Mouse (Mus musculus) adipocyte (in vitro differentiated cells): Measurements from ENCODE around the gene Zfr2.
A peak's percentile ranks its signal among the peaks of the same experiment; 100 is the strongest.

Experiments used
- DNase-seq: peaks from one replicate; pipeline ENCODE4 v3.0.0-alpha.2; 2016; ENCODE audit warnings: low spot score

The Zfr2 gene

GRCm38 (mm10) chr10:81249442-81249841 is 16.5 kb downstream of the Zfr2 start:
- no peak for DNase-seq

- no peak for DNase-seq
Measured at GRCm38 (mm10) chr10:81252424-81253419, 19.8 kb downstream of the Zfr2 start, which contains the start of gene Matk. Matk (plus strand) TSS chr10:81252935.

GRCm38 (mm10) chr10:81254886-81255285 is 21.9 kb downstream of the Zfr2 start:
- DNase-seq: no peak

- no peak for DNase-seq
Measured at GRCm38 (mm10) chr10:81257158-81258039, 24.4 kb downstream of the Zfr2 start.

- no peak for DNase-seq
Measured at GRCm38 (mm10) chr10:81259225-81259884, 26.4 kb downstream of the Zfr2 start.

GRCm38 (mm10) chr10:81261025-81261424 is 28.1 kb downstream of the Zfr2 start:
- no peak for DNase-seq

- no peak for DNase-seq
Measured at GRCm38 (mm10) chr10:81265540-81265939, 32.6 kb downstream of the Zfr2 start.

- peak; percentile 98 for DNase-seq
Measured at GRCm38 (mm10) chr10:81266211-81267105, 33.5 kb downstream of the Zfr2 start, which contains the start of the genes Mrpl54 and Apba3. Mrpl54 (minus strand) TSS chr10:81266934. Apba3 (plus strand) TSS chr10:81266960.

GRCm38 (mm10) chr10:81268056-81268455 is 35.1 kb downstream of the Zfr2 start:
- DNase-seq: peak; percentile 96

- DNase-seq: no peak
Measured at GRCm38 (mm10) chr10:81268643-81269412, 35.9 kb downstream of the Zfr2 start.

- DNase-seq: no peak
Measured at GRCm38 (mm10) chr10:81272356-81272755, 39.4 kb downstream of the Zfr2 start.

GRCm38 (mm10) chr10:81273842-81274241 is 40.9 kb downstream of the Zfr2 start:
- no peak for DNase-seq

GRCm38 (mm10) chr10:81277676-81278075 is 44.7 kb downstream of the Zfr2 start:
- no peak for DNase-seq

- DNase-seq: no peak
Measured at GRCm38 (mm10) chr10:81279496-81279895, 46.5 kb downstream of the Zfr2 start.

- DNase-seq: no peak
Measured at GRCm38 (mm10) chr10:81284189-81284588, 51.2 kb downstream of the Zfr2 start.

- DNase-seq: no peak
Measured at GRCm38 (mm10) chr10:81284719-81285118, 51.8 kb downstream of the Zfr2 start.

GRCm38 (mm10) chr10:81285694-81286450 is 52.9 kb downstream of the Zfr2 start:
- DNase-seq: peak; percentile 40

GRCm38 (mm10) chr10:81286586-81286985 is 53.6 kb downstream of the Zfr2 start:
- no peak for DNase-seq

GRCm38 (mm10) chr10:81287513-81288157 is 54.7 kb downstream of the Zfr2 start:
- peak; percentile 45 for DNase-seq
